8 mouse cellular contexts compared by ENCODE assay signal in genomic region chr1:167001844-167002485, GRCm38 (mm10). TPM values are rescaled to one million over a fixed set of nuclear protein-coding genes. Genes with fewer than 3 reads are reported as not detected.
DNase-seq lines count a peak whose midpoint lies in the region; ATAC-seq and TF ChIP-seq lines count a peak whose summit lies in the region.

No protein-coding gene starts in this region.

- peaks cover 27% of the 10 kb centered on the region for H3K4me1 ChIP-seq in embryonic facial prominence, embryonic 10.5 days
- H3K4me1 ChIP-seq in liver, embryonic 14.5 days (replicated peaks; ENCODE audit: control insufficient read depth in 2 of 2, insufficient read depth in 2 of 2, low read length in 1 of 2), result peaks cover 0 to 5% of the 10 kb centered on the region in 2 experiments; a peak in 2 of 4 replicates
- peaks cover 9% of the 10 kb centered on the region; the same call in 1 of the 2 replicates for H3K4me1 ChIP-seq in olfactory bulb, adult 2 months (ENCODE audit: control insufficient read depth, insufficient read depth, low read length)

- intact Hi-C loops in heart, postnatal 36 days (cut with DNase I), result loop anchor here (2.0 to 5.0 kb wide), 4 partner anchors 67 to 220 kb away; no protein-coding TSS in a partner anchor

- DNase-seq in layer of hippocampus, postnatal 36 days, result peak; percentile 11 to 28
- no peak for DNase-seq in layer of hippocampus, adult 9-11 months
- DNase-seq in R1 (ENCODE audit: low read depth, low spot score), result peak; percentile 39
- no peak for DNase-seq in embryonic facial prominence, embryonic 10.5 days (ENCODE audit: low spot score)
- peak; percentile 26 to 41 for DNase-seq in heart, postnatal 36 days
- DNase-seq in liver, embryonic 14.5 days (ENCODE audit: low read depth in 3 of 3, low spot score in 3 of 3), result no peak
- DNase-seq in urinary bladder, postnatal 4 days (ENCODE audit: low spot score in 2 of 2), result no peak

- no peaks in the 10 kb centered on the region for H3K36me3 ChIP-seq in embryonic facial prominence, embryonic 10.5 days (replicated peaks)
- H3K36me3 ChIP-seq in liver, embryonic 14.5 days (replicated peaks; ENCODE audit: control insufficient read depth, insufficient read depth, low read depth), result no peaks in the 10 kb centered on the region

- under 1% methylated on average over 30 of the region's 30 CpGs for WGBS in embryonic facial prominence, embryonic 10.5 days
- under 1% methylated on average over 30 of the region's 30 CpGs for WGBS in liver, embryonic 14.5 days (ENCODE audit: insufficient replicate concordance)
- WGBS in olfactory bulb, adult 2 months, result 1% methylated on average over 30 of the region's 30 CpGs

- H3K4me2 ChIP-seq in liver, embryonic 14.5 days (ENCODE audit: low read depth), result peak overlapping the region; percentile 67

- peak overlapping the region; percentile 93 for H3K27ac ChIP-seq in embryonic facial prominence, embryonic 10.5 days (replicated peaks)
- H3K27ac ChIP-seq in liver, embryonic 14.5 days, result no peak overlapping the region
- peak overlapping the region; percentile 65 for H3K27ac ChIP-seq in olfactory bulb, adult 2 months (ENCODE audit: insufficient read depth, low read depth, low read length)

- TF ChIP-seq EP300 in liver, embryonic 14.5 days (IDR thresholded peaks at IDR 0.05; ENCODE audit: low read depth), result no peak

- TF ChIP-seq CTCF in liver, embryonic 14.5 days (IDR thresholded peaks at IDR 0.05; ENCODE audit: low read depth), result no peak
- no peak for TF ChIP-seq CTCF in olfactory bulb, adult 2 months (IDR thresholded peaks at IDR 0.05; ENCODE audit: insufficient read depth, low read depth, low read length)

- peaks cover 35% of the 10 kb centered on the region for H3K27me3 ChIP-seq in embryonic facial prominence, embryonic 10.5 days (replicated peaks; ENCODE audit: low read depth, poor library complexity, severe bottlenecking)
- H3K27me3 ChIP-seq in liver, embryonic 14.5 days (ENCODE audit: control insufficient read depth, insufficient read depth, low read length), result peaks cover 27% of the 10 kb centered on the region

- ATAC-seq in liver, embryonic 14.5 days (ENCODE audit: insufficient read depth), result no peak

- no peaks in the 10 kb centered on the region for H3K9me3 ChIP-seq in embryonic facial prominence, embryonic 10.5 days
- H3K9me3 ChIP-seq in liver, embryonic 14.5 days (ENCODE audit: control insufficient read depth, low read length), result no peaks in the 10 kb centered on the region

- TF ChIP-seq POLR2A in olfactory bulb, adult 2 months (IDR thresholded peaks at IDR 0.05; ENCODE audit: insufficient read depth, low read depth, low read length), result 0 out of 2 replicates have a peak, but pooled peaks have one; percentile 14

- peak overlapping the region; percentile 91 for H3K4me3 ChIP-seq in embryonic facial prominence, embryonic 10.5 days
- H3K4me3 ChIP-seq in liver, embryonic 14.5 days (ENCODE audit: insufficient read depth in 1 of 2, low read depth in 2 of 2, low read length in 2 of 2), result peak overlapping the region; percentile 7 to 59; a peak in 2 of 4 replicates
- H3K4me3 ChIP-seq in olfactory bulb, adult 2 months (ENCODE audit: insufficient read depth, low read depth, low read length), result peak overlapping the region; percentile 80

- H3K9ac ChIP-seq in liver, embryonic 14.5 days (replicated peaks), result no peak overlapping the region

RNA-seq across cellular contexts. Expression of gene Fam78b, which starts 0.7 kb away (rescaled TPM):
- 10 to 100 TPM; 24.5 to 26.9 TPM for total RNA-seq in layer of hippocampus, postnatal 36 days (2021)
- 2.4 and 2.9 TPM in 2 replicates for polyA plus RNA-seq in embryonic facial prominence, embryonic 10.5 days (2016; fragmentation: Nextera tagmentation; extraction: Ambion mirVana)
- total RNA-seq in heart, postnatal 36 days (2021), result 1 to 10 TPM; 3.1 to 3.4 TPM
- polyA plus RNA-seq in liver, embryonic 14.5 days (2012; rRNA removed), result 0.07 and 0.11 TPM in 2 replicates
- polyA plus RNA-seq in liver, embryonic 14.5 days (2014; fragmentation: Nextera tagmentation; extraction: Ambion mirVana), result not detected in 2 replicates
- polyA plus RNA-seq in olfactory bulb, adult 2 months (2012; ENCODE audit: insufficient read depth, insufficient read length, low replicate concordance, missing spikeins), result not detected in 2 replicates

Comparison
In these comparisons a context has a peak if more than half of its experiments do, and no peak if none do; other contexts are left out.
1. DNase-seq: peak in layer of hippocampus, postnatal 36 days (2 of 2), R1 (single experiment) and heart, postnatal 36 days (2 of 2); none in layer of hippocampus, adult 9-11 months (single experiment), embryonic facial prominence, embryonic 10.5 days (single experiment), liver, embryonic 14.5 days (0 of 3) and urinary bladder, postnatal 4 days (0 of 2).
2. H3K4me3 ChIP-seq: peak in every context shown above with its lines; median percentile 91 in embryonic facial prominence, embryonic 10.5 days; 80 in olfactory bulb, adult 2 months; 33 in liver, embryonic 14.5 days.